Comparison of ENCODE assay signal across 26 mouse cellular contexts in genomic region chr2:59364156-59364842, GRCm38 (mm10).
A peak's percentile ranks its signal among the peaks of the same experiment; 100 is the strongest.
DNase-seq lines count a peak whose midpoint lies in the region; ATAC-seq and TF ChIP-seq lines count a peak whose summit lies in the region.
"Had no signal": no experiment of that assay in that cellular context is flagged by ENCODE, and none has a peak within 500 bp of the region (broad histone marks: within the 10 kb centered on the region; RNA-seq: fewer than 3 reads in every experiment).

No protein-coding gene starts in this region.

- ATAC-seq in heart, embryonic 13.5 days (ENCODE audit: extremely low read depth, insufficient number of reproducible peaks, low FRiP score, low TSS enrichment): no peak
- ATAC-seq in liver, postnatal 0 days: no peak
- no peak for ATAC-seq in cerebellum, adult (ENCODE audit: insufficient number of reproducible peaks, low FRiP score, low TSS enrichment)
- ATAC-seq: forebrain, embryonic 14.5 days; midbrain, embryonic 16.5 days had no signal

- H3K9me3 ChIP-seq in heart, embryonic 13.5 days: peaks cover 5% of the 10 kb centered on the region; the same call in 1 of the 2 replicates
- no peaks in the 10 kb centered on the region for H3K9me3 ChIP-seq in liver, postnatal 0 days (ENCODE audit: low read length)
- H3K9me3 ChIP-seq: G1E; hindbrain, embryonic 12.5 days; limb, embryonic 15.5 days; liver, embryonic 15.5 days had no signal

- H3K4me3 ChIP-seq in heart, embryonic 13.5 days: no peak overlapping the region
- no peak overlapping the region for H3K4me3 ChIP-seq in liver, postnatal 0 days (ENCODE audit: low read depth, low read length)
- H3K4me3 ChIP-seq: gastrocnemius, adult 2 months; hindbrain, embryonic 12.5 days; limb, embryonic 15.5 days; liver, embryonic 15.5 days had no signal

- no peak for DNase-seq in heart, adult 8-10 months (ENCODE audit: low spot score)
- DNase-seq in 3134 (ENCODE audit: extremely low read depth, insufficient read length, low spot score): peak; percentile 38
- DNase-seq in 416B (ENCODE audit: low read depth): peak; percentile 9
- peak; percentile 28 for DNase-seq in adipocyte (ENCODE audit: low spot score)
- DNase-seq in liver, postnatal 0 days: no peak
- DNase-seq in kidney, postnatal 4 days: no peak
- DNase-seq: adrenal gland, postnatal 14 days; cerebellum, adult 8-10 months; cerebellum, postnatal 36 days; embryo, embryonic 11 days; gastrocnemius, adult 2 months; kidney, adult 2 months; left cerebral cortex, postnatal 4 days; right cerebral cortex, postnatal 14 days; spleen, adult 18-20 months had no signal

- no peak overlapping the region for H3K9ac ChIP-seq in heart, embryonic 13.5 days
- no peak overlapping the region for H3K9ac ChIP-seq in liver, postnatal 0 days (replicated peaks)
- H3K9ac ChIP-seq: hindbrain, embryonic 12.5 days; limb, embryonic 15.5 days; liver, embryonic 15.5 days had no signal

- no peak for TF ChIP-seq EP300 in liver, postnatal 0 days (IDR thresholded peaks at IDR 0.05; ENCODE audit: low read depth)

- no peak for TF ChIP-seq CTCF in liver, postnatal 0 days (IDR thresholded peaks at IDR 0.05; ENCODE audit: low read depth)

- no peaks in the 10 kb centered on the region for H3K27me3 ChIP-seq in heart, embryonic 13.5 days (replicated peaks)
- H3K27me3 ChIP-seq in liver, postnatal 0 days (ENCODE audit: insufficient read depth, low read length): no peaks in the 10 kb centered on the region
- H3K27me3 ChIP-seq: CH12.LX; hindbrain, embryonic 12.5 days; limb, embryonic 15.5 days; liver, embryonic 15.5 days had no signal

- peaks cover 33% of the 10 kb centered on the region for H3K4me1 ChIP-seq in heart, embryonic 13.5 days
- H3K4me1 ChIP-seq in liver, postnatal 0 days (ENCODE audit: insufficient read depth): no peaks in the 10 kb centered on the region
- H3K4me1 ChIP-seq: liver, embryonic 15.5 days had no signal

- H3K36me3 ChIP-seq in heart, embryonic 13.5 days: no peaks in the 10 kb centered on the region
- H3K36me3 ChIP-seq in liver, postnatal 0 days (replicated peaks; ENCODE audit: insufficient read depth, low read length): no peaks in the 10 kb centered on the region
- H3K36me3 ChIP-seq: G1E; hindbrain, embryonic 12.5 days; limb, embryonic 15.5 days; liver, embryonic 15.5 days had no signal

- no peak overlapping the region for H3K4me2 ChIP-seq in heart, embryonic 13.5 days
- no peak overlapping the region for H3K4me2 ChIP-seq in liver, postnatal 0 days (ENCODE audit: low read depth, low read length)
- H3K4me2 ChIP-seq: hindbrain, embryonic 12.5 days; limb, embryonic 15.5 days; liver, embryonic 15.5 days had no signal

- WGBS in heart, embryonic 13.5 days: 47% methylated on average over 3 of the region's 3 CpGs
- WGBS in liver, postnatal 0 days (ENCODE audit: insufficient replicate concordance): 63% methylated on average over 3 of the region's 3 CpGs

- H3K27ac ChIP-seq in heart, embryonic 13.5 days (replicated peaks): peak overlapping the region; percentile 65
- H3K27ac ChIP-seq in liver, postnatal 0 days (ENCODE audit: low read depth): no peak overlapping the region
- H3K27ac ChIP-seq: gastrocnemius, adult 2 months; hindbrain, embryonic 12.5 days; kidney, postnatal 0 days; limb, embryonic 15.5 days; liver, embryonic 15.5 days; macrophage had no signal

Comparison
In these comparisons a context has a peak if more than half of its experiments do, and no peak if none do; other contexts are left out.
1. DNase-seq: peak in 3134 (single experiment), 416B (single experiment) and adipocyte (single experiment); none in heart, adult 8-10 months (single experiment), liver, postnatal 0 days (single experiment) and kidney, postnatal 4 days (0 of 2).